Mouse (Mus musculus): Measurements from ENCODE around the gene Cdon.

- no peak for TF ChIP-seq TAL1 (conservative IDR thresholded peaks at IDR 0.05; ENCODE audit: low read depth, low read length)
- no peak for TF ChIP-seq CTCF (IDR thresholded peaks at IDR 0.05; ENCODE audit: low read depth, low read length)
Measured at GRCm38 (mm10) chr9:35529141-35529540, 108.2 kb downstream of the Cdon start.

All from G1E (cell line).